Mouse (Mus musculus): ENCODE results near the gene Lrrc23.

DNA sequence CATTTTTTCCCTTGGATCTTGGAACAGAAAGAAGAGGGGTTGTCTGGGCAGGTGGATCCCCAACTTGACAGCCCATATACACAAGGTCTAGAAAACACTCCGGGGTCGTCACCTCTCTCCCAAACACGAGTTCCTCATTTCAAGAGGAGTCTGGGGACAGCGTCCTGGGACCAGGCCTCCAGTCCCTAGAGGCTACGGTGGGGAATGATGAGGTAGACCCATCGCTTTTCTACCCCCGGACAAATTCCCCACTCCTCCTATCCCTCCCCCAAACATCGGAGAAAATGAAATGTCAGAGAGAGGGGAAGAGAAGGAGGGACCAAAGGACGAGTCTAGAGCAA lies 10.9 kb downstream of the Lrrc23 start:
- TF ChIP-seq TCF12 (IDR thresholded peaks at IDR 0.05; ENCODE audit: insufficient read depth, poor library complexity, severe bottlenecking) (no peak), POLR2AphosphoS2 (IDR thresholded peaks at IDR 0.05; ENCODE audit: insufficient read length, low read depth) (no peak), POLR2A (IDR thresholded peaks at IDR 0.05; ENCODE audit: insufficient read length, low read depth) (no peak), E2F4 (IDR thresholded peaks at IDR 0.05; ENCODE audit: insufficient read depth) (no peak), SRF (IDR thresholded peaks at IDR 0.05; ENCODE audit: control insufficient read depth, insufficient read length, low read depth) (no peak), USF1 (IDR thresholded peaks at IDR 0.05; ENCODE audit: low read depth) (no peak), TCF3 (IDR thresholded peaks at IDR 0.05; ENCODE audit: insufficient read length, low read depth) (no peak), CEBPB (IDR thresholded peaks at IDR 0.05; ENCODE audit: insufficient read depth, poor library complexity, severe bottlenecking) (no peak), MYOD1 (IDR thresholded peaks at IDR 0.05; ENCODE audit: control insufficient read depth in 1 of 3, insufficient read length in 2 of 3, low read depth in 2 of 3) (no peak), MYOG (IDR thresholded peaks at IDR 0.05; ENCODE audit: control insufficient read depth in 1 of 3, insufficient read depth in 1 of 3, insufficient read length in 2 of 3, low read depth in 2 of 3) (no peak), MAX (IDR thresholded peaks at IDR 0.05; ENCODE audit: low read depth) (no peak)

Data from myocyte (in vitro differentiated cells).